Mouse (Mus musculus) stomach, postnatal 0 days (tissue): ENCODE data around the gene Pkp3.

Experiments used
- CTCF ChIP-seq: IDR thresholded peaks from 2 replicates; pipeline ENCODE4 v1.5.1; 2016; ENCODE audit warnings: antibody characterized with exemption, low read depth, mild to moderate bottlenecking, moderate library complexity
- EP300 ChIP-seq: optimal IDR thresholded peaks from 2 replicates; pipeline ENCODE3; 2016; ENCODE audit warnings: antibody characterized with exemption

- peak; percentile 40; the same call in 1 of the 2 replicates for TF ChIP-seq CTCF
- no peak for TF ChIP-seq EP300
Observed at GRCm38 (mm10) chr7:141055785-141056184, 22.2 kb upstream of the Pkp3 start.
